Mouse (Mus musculus) embryonic facial prominence, embryonic 15.5 days (tissue): ENCODE results near the gene Rnf8. TPM values are rescaled to one million over a fixed set of nuclear protein-coding genes. Genes with fewer than 3 reads are reported as not detected.

ENCODE experiments used
- ATAC-seq: fragments of 200-750 bp; cut with Nextera tagmentation; 2 replicates; pipeline ENCODE4 v1.8.0; 2017; ENCODE audit warnings: low read depth, moderate TSS enrichment; ENCODE audit not compliant: insufficient number of reproducible peaks, low FRiP score, low TSS enrichment
- H3K27ac ChIP-seq: fragments of 300-500 bp; sonication (generic); replicated peaks from 2 replicates; pipeline ENCODE4 v1.5.1; 2015; ENCODE audit warnings: mild to moderate bottlenecking, inconsistent platforms
- H3K27me3 ChIP-seq: fragments of 300-500 bp; sonication (generic); 2 replicates; pipeline ENCODE4 v1.6.1; 2015; ENCODE audit warnings: inconsistent platforms
- H3K36me3 ChIP-seq: fragments of 300-500 bp; sonication (generic); 2 replicates; pipeline ENCODE4 v1.6.1; 2015; ENCODE audit warnings: mild to moderate bottlenecking, inconsistent platforms
- H3K4me1 ChIP-seq: fragments of 300-500 bp; sonication (generic); 2 replicates; pipeline ENCODE4 v1.6.1; 2015; ENCODE audit warnings: inconsistent platforms
- H3K4me2 ChIP-seq: fragments of 300-500 bp; sonication (generic); replicated peaks from 2 replicates; pipeline ENCODE4 v1.6.1; 2015; ENCODE audit warnings: mild to moderate bottlenecking, inconsistent platforms
- H3K4me3 ChIP-seq: fragments of 300-500 bp; sonication (generic); replicated peaks from 2 replicates; pipeline ENCODE4 v1.5.1; 2015; ENCODE audit warnings: mild to moderate bottlenecking, inconsistent platforms
- H3K9ac ChIP-seq: fragments of 300-500 bp; sonication (generic); 2 replicates; pipeline ENCODE4 v1.6.1; 2015; ENCODE audit warnings: inconsistent platforms
- H3K9me3 ChIP-seq: fragments of 300-500 bp; sonication (generic); replicated peaks from 2 replicates; pipeline ENCODE4 v1.6.1; 2016; ENCODE audit warnings: inconsistent platforms
- whole genome bisulfite sequencing: fragments of 180-500 bp; shearing (Covaris S2); methylation state at CpG from one replicate; pipeline ENCODE4 v1.1.7; 2015; 5-methylcytosine and 5-hydroxymethylcytosine counted together
- polyA plus RNA-seq: library from polyadenylated mRNA; unstranded; fragments of >200 nt; fragmentation: Nextera tagmentation; extraction: Ambion mirVana; gene quantifications from 2 replicates; pipeline ENCODE4 v1.2.1, GENCODE M21; 2015

Gene Rnf8
- polyA plus RNA-seq = 72.0 and 84.7 TPM in 2 replicates

DNA sequence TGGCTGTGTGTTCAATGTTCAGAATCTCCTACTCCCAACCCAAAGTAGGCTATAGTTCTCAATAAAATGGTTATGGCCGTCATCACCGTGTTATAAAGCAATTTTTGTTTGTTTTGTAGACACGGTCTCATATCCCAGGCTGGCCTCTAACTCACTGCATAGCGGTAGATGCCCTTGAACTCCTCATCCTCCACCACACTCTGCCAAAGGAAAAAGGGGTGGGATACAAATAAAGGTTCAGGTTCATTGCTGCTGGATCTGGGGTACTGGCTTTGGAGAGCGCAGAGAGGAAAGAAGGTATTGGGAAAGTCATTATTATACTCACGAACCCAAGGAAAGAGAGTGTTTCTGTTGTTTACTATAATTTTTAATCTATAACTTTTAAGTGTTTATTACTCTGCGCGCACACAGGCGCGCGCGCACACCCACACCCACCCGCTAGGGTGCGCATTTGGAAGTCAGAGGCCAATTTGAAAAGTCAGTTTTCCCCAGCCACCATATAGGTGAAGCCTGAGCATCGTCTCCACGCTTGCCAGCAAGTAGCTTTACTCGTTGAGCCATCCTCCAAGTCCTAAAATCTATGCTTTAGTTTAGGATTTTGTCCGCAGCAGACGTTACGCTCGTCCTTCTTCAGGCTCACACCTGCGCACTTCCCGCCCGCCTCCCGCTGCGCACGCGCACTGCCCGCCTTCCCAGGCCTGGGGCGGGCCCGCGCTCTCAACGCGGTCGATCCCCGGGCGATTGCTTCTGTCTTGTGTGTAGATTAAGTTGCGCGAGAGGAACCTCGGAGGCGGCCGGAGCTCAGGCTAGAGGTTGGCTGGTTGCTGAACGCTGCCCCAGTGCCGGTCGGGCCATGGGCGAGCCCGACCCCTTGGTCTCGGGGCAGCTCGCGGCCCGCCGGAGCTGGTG is at the start of gene Rnf8, which contains the start of gene Gm28043:
TSS of gene Rnf8 (plus strand) at position 676 of the 909 bp plus-strand sequence.
TSS of gene Gm28043 (plus strand) at position 762 of the 909 bp plus-strand sequence.
- peaks cover 32% of the 10 kb centered on the region for H3K4me1 ChIP-seq
- WGBS = 2% methylated on average over 52 of the region's 52 CpGs
- peak; percentile 92 for ATAC-seq
- peak within 1 kb of the TSS; percentile 99 for H3K9ac ChIP-seq
- H3K9me3 ChIP-seq = no peaks in the 10 kb centered on the region
- peak within 1 kb of the TSS; percentile 92 for H3K4me3 ChIP-seq
- peak within 1 kb of the TSS; percentile 94 for H3K27ac ChIP-seq
- peaks cover 11% of the 10 kb centered on the region for H3K36me3 ChIP-seq
- peak within 1 kb of the TSS; percentile 69 for H3K4me2 ChIP-seq
- no peaks in the 10 kb centered on the region for H3K27me3 ChIP-seq

DNA sequence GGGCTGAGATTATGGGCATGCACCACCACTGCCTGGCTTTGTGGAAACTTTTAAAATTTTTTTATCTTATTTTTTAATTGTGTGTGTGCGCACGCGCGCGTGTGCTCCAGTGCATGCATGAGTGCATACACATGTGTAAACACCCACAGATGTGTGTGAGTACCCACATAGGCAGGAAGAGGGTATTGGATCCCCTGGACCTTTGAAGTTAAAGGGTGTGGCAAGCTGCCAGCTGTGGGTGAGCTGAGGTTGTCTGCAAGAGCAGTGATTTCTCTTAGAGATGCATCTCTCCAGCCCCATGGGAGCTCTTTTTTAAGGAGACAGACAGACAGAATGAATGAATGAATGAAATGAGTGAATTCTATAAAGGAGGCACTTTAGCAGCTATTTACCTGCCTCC is 49.1 kb upstream of the Rnf8 start:
- no peaks in the 10 kb centered on the region for H3K9me3 ChIP-seq
- no peak overlapping the region for H3K4me3 ChIP-seq
- WGBS = 91% methylated on average over 5 of the region's 5 CpGs
- H3K36me3 ChIP-seq = peaks cover 30% of the 10 kb centered on the region
- no peaks in the 10 kb centered on the region for H3K27me3 ChIP-seq
- no peak overlapping the region for H3K27ac ChIP-seq
- no peak for ATAC-seq
- H3K4me1 ChIP-seq = no peaks in the 10 kb centered on the region
- no peak overlapping the region for H3K4me2 ChIP-seq
- H3K9ac ChIP-seq = no peak overlapping the region

DNA sequence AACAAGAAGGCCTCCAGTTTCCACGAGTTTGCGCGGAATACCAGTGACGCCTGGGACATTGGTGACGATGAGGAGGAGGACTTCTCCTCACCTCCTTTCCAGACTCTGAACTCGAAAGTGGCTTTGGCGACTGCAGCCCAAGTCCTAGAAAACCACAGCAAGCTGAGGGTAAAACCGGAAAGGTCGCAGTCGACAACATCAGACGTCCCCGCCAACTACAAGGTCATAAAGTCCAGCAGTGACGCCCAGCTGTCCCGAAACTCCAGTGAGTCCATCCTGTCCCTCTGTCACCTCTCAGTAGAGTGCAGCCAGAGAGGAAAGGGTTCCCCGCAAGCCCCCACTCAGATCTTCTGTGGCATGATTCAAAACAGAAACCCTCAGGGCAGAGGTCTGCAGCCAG is 46.2 kb upstream of the Rnf8 start:
- no peak overlapping the region for H3K27ac ChIP-seq
- H3K4me3 ChIP-seq = no peak overlapping the region
- H3K27me3 ChIP-seq = no peaks in the 10 kb centered on the region
- WGBS = 87% methylated on average over 15 of the region's 15 CpGs
- ATAC-seq = no peak
- H3K4me2 ChIP-seq = no peak overlapping the region
- no peaks in the 10 kb centered on the region for H3K4me1 ChIP-seq
- H3K9ac ChIP-seq = no peak overlapping the region
- peaks cover 53% of the 10 kb centered on the region for H3K36me3 ChIP-seq
- no peaks in the 10 kb centered on the region for H3K9me3 ChIP-seq

DNA sequence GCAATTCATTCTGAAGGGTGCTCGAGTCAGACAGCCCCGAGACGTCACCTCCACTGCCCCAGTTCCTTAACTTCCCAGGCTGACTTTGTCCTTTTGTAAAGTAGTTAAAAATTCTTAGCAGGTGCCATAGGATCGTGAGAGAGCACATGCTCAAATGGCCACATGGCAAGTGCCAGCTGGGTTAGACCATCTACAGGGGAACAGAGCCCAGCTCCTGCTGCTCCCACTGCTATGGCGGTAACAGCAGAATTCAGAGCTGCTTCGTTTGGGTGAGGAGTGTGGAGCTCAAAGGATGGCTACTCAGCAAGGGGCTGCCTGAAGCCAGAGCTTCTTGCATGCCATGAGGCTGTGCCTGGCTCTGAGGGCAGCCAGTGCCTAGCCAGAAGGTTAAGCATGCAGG is 44.8 kb upstream of the Rnf8 start:
- 77% methylated on average over 6 of the region's 6 CpGs for WGBS
- H3K4me2 ChIP-seq = no peak overlapping the region

DNA sequence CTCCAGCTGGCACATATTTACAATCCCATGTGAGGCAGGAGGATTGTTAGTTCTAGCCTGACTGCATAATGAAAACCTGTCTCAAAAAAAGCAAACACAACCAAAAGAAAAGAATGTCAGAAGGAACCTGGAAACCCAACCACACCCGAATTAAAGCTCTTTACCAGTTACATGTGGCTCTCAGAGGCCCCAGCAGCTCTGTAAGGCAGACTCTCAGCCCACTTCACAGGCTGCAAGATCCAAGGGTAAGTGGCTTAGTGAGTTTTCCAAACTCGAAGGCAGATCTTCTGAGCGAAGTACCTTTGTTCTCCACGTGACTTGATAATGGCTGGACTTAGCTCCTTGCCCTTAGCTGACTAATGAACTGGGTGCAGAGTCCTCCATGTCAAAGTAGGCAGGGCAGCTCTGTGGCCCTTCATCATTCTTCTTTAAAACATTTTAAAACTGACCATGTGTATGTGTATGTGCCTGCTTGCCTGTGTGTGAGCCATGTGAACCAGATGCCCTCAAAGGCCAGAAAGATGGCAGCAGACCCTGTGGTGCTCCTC is 34.9 kb upstream of the Rnf8 start:
- 75% methylated on average over 4 of the region's 4 CpGs for WGBS

More for the DNA sequence above, 44.8 kb upstream of the Rnf8 start:
- no peak overlapping the region for H3K4me3 ChIP-seq
- H3K27me3 ChIP-seq = no peaks in the 10 kb centered on the region
- ATAC-seq = no peak
- H3K4me1 ChIP-seq = no peaks in the 10 kb centered on the region
- no peak overlapping the region for H3K27ac ChIP-seq
- H3K9me3 ChIP-seq = no peaks in the 10 kb centered on the region
- H3K36me3 ChIP-seq = peaks cover 52% of the 10 kb centered on the region
- no peak overlapping the region for H3K9ac ChIP-seq

DNA sequence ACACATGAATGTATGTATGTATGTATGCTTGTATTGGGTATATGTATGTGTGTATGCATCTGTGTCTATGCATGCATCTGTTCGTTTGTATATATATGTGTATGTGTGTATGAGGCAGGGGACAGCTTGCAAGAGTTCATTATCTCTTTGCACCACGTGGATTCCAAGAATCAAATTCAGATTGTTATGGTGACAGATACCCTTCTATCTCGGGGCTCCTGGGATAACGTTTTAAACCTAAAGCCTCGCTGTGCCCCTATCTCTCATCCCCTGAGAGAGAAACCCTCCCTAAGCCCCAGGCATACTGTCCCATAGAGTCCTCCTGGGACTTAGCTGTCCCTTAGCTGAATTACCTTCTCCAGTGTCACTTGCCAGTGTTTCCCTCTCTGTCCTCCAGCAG is 31.0 kb upstream of the Rnf8 start:
- Histone ChIP-seq H3K4me1 (peaks cover 8% of the 10 kb centered on the region; the same call in 1 of the 2 replicates), H3K36me3 (peaks cover 19% of the 10 kb centered on the region), H3K27me3 (no peaks in the 10 kb centered on the region), H3K27ac (no peak overlapping the region), H3K9ac (no peak overlapping the region), H3K4me2 (no peak overlapping the region), H3K4me3 (no peak overlapping the region), H3K9me3 (no peaks in the 10 kb centered on the region)
- 79% methylated on average over 5 of the region's 5 CpGs for WGBS
- ATAC-seq = no peak

More for the DNA sequence above, 34.9 kb upstream of the Rnf8 start:
- Histone ChIP-seq H3K27me3 (no peaks in the 10 kb centered on the region), H3K27ac (no peak overlapping the region; the same call in 1 of the 2 replicates), H3K36me3 (peaks cover 40% of the 10 kb centered on the region), H3K9ac (no peak overlapping the region), H3K4me1 (peaks cover 4% of the 10 kb centered on the region; the same call in 1 of the 2 replicates), H3K4me2 (no peak overlapping the region), H3K4me3 (no peak overlapping the region), H3K9me3 (no peaks in the 10 kb centered on the region)
- no peak for ATAC-seq

DNA sequence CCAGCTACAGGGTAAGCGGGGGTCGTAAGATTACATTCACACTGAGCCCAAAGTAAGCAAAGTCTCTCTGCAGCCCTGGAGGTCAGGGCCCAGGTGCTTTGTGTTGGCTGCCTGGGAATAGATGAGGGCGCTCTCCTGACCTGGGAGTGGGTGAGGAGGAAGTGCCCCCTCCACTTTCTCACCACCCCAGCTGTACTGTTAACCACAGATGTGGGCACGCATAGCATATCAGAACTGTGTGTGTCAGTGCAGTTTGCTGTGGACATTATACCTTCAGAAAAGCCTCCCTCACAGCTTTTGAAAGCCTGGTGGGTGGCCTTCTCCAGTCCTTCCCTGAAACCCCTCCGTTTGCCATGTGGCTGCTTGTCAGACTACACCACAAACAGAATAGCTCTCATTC is 30.3 kb upstream of the Rnf8 start:
- Histone ChIP-seq H3K27me3 (no peaks in the 10 kb centered on the region), H3K9ac (no peak overlapping the region), H3K27ac (no peak overlapping the region), H3K9me3 (no peaks in the 10 kb centered on the region), H3K4me3 (no peak overlapping the region), H3K4me1 (peaks cover 14% of the 10 kb centered on the region), H3K36me3 (peaks cover 12% of the 10 kb centered on the region; the same call in 1 of the 2 replicates), H3K4me2 (no peak overlapping the region)
- 60% methylated on average over 5 of the region's 5 CpGs for WGBS
- no peak for ATAC-seq

DNA sequence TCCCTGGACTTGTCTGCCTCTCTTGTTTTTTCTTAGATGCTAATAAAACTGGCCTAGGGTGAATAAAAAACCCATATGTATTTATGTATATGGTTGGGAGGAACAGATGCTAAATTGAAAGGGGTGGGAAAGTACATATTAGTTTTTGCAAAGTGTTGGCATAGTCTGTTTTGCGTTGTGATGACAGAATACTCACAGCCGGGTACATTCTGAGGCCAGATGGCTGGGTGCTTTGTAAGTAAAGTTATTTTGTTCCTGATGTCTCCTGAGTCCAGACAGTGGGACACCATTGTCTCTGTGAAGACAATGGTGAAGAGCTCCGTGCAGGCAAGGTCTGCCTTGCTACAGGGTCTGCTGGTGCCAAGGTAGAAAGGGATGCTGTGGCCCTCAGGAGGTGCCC is 29.9 kb upstream of the Rnf8 start:
- 54% methylated on average over 3 of the region's 3 CpGs for WGBS
- Histone ChIP-seq H3K4me2 (no peak overlapping the region), H3K4me1 (peaks cover 19% of the 10 kb centered on the region), H3K27me3 (no peaks in the 10 kb centered on the region), H3K9ac (no peak overlapping the region), H3K36me3 (peaks cover 10% of the 10 kb centered on the region; the same call in 1 of the 2 replicates), H3K27ac (no peak overlapping the region), H3K4me3 (no peak overlapping the region), H3K9me3 (no peaks in the 10 kb centered on the region)
- ATAC-seq = no peak

DNA sequence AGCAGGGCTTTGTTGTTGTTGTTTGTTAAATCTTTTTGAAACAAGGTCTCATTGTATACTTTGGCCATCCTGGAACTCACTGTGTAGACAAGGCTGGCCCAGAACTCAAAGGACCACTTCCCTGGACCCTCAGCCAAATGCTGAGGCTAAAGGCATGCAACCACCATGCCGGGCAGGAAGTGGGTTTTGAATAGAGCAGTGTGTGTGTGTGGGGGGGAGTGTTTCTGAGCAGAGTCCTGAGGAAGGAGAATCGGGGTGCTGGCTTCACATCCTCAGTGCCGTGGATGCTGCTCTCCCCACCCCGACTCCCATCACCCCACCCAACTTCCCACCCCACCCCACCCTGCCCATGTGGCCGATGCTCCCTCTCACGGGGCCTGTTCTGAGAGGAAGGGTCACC is 29.1 kb upstream of the Rnf8 start:
- H3K9ac ChIP-seq = no peak overlapping the region
- H3K4me1 ChIP-seq = peaks cover 21% of the 10 kb centered on the region
- H3K36me3 ChIP-seq = peaks cover 6% of the 10 kb centered on the region; the same call in 1 of the 2 replicates
- no peak overlapping the region for H3K27ac ChIP-seq
- 78% methylated on average over 6 of the region's 6 CpGs for WGBS
- no peak for ATAC-seq
- no peaks in the 10 kb centered on the region for H3K9me3 ChIP-seq
- H3K4me3 ChIP-seq = no peak overlapping the region
- H3K27me3 ChIP-seq = no peaks in the 10 kb centered on the region
- no peak overlapping the region for H3K4me2 ChIP-seq

DNA sequence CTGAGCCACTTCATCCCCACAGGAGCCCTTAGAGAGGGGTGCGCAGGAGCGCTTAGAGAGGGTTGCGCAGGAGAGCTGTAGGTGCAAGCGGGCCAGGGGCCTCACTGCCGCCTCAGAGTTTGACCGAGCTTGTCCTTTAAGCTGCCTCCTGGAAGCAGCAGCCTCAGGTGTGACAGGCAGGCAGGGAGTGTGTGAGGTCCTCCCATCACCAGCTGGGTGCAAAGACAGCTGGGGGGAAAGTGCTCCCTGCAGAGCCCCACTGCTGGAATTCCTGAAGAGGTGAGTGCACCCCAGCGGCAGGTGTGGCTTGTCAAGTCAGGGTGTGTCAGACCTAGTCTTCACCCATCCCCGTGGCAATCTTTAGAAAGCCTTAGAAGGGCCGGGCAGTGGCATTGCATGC is 27.7 kb upstream of the Rnf8 start:
- H3K4me1 ChIP-seq = peaks cover 21% of the 10 kb centered on the region
- no peaks in the 10 kb centered on the region for H3K27me3 ChIP-seq
- no peak overlapping the region for H3K27ac ChIP-seq
- H3K4me2 ChIP-seq = no peak overlapping the region
- no peak for ATAC-seq
- H3K36me3 ChIP-seq = no peaks in the 10 kb centered on the region
- H3K9ac ChIP-seq = no peak overlapping the region
- no peaks in the 10 kb centered on the region for H3K9me3 ChIP-seq
- no peak overlapping the region for H3K4me3 ChIP-seq
- 75% methylated on average over 9 of the region's 9 CpGs for WGBS

DNA sequence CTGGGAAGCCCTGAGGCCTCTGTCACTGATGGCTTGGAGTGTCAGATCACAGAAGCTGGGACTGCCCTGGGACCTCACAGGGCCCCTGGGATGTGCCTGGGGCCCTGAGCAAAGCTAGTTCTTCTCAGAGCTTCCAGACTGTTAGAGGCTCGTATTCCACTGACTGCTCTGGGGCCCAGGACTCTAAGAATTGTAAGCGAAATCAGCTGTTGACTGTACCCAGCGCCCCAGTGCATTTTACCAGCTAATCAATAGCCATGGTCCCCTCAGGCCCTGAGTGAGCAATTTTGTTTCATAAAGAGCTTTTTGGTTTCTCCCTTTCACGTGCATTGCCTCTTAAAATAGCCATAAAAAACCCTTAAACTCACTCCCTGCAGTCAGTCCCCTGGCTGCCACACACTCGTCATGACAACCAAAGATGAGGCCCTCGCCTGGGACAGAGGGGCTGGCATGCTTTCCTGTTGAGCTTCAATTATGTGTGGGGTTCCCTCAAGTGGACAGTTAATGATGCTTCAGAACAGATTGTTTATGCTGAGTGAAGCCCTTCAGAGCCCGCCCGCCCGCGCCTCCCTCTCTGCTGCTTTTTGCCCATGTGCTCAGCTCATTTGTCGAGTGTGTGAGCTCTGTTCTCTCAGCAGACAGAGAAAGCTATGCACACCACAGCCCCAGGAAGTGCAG is 25.2 kb upstream of the Rnf8 start:
- Histone ChIP-seq H3K4me2 (no peak overlapping the region), H3K4me1 (peaks cover 18% of the 10 kb centered on the region), H3K27me3 (no peaks in the 10 kb centered on the region), H3K36me3 (peaks cover 10% of the 10 kb centered on the region; the same call in 1 of the 2 replicates), H3K9me3 (no peaks in the 10 kb centered on the region), H3K9ac (no peak overlapping the region), H3K27ac (peak overlapping the region; percentile 22; the same call in 1 of the 2 replicates), H3K4me3 (no peak overlapping the region)
- 46% methylated on average over 11 of the region's 11 CpGs for WGBS
- peak; percentile 70; the same call in 1 of the 2 replicates for ATAC-seq
